Mouse (Mus musculus): ENCODE results near the gene Fbn1.

- TF ChIP-seq CTCF (IDR thresholded peaks at IDR 0.05; ENCODE audit: low read depth) (no peak), EP300 (optimal IDR thresholded peaks at IDR 0.05) (no peak)
These were observed 30.4 kb downstream of the Fbn1 start for GRCm38 (mm10) chr2:125477367-125477766.

Measured in stomach, postnatal 0 days (tissue).